Mouse (Mus musculus) brain, embryonic 14.5 days (tissue): ENCODE data around the gene Nicn1. TPM values are rescaled to one million over a fixed set of nuclear protein-coding genes. Genes with fewer than 3 reads are reported as not detected.
"Not testable (repeated sequence)": the region's sequence is repeated elsewhere in the genome, so short reads cannot be mapped to it uniquely, and the experiment has no call there.

ENCODE experiments used
- DNase-seq: peaks from one replicate; pipeline ENCODE4 v3.0.0-alpha.2; 2011; ENCODE audit warnings: low read depth
- CTCF ChIP-seq: fragments of 200-500 bp; IDR thresholded peaks from 2 replicates; pipeline ENCODE4 v1.5.1; 2012; ENCODE audit warnings: inconsistent platforms, mild to moderate bottlenecking, moderate library complexity, borderline replicate concordance; ENCODE audit not compliant: insufficient read depth, insufficient read length; ENCODE audit errors: extremely low read depth
- POLR2A ChIP-seq: fragments of 200-500 bp; IDR thresholded peaks from 2 replicates; pipeline ENCODE4 v1.6.1; 2012; ENCODE audit warnings: mild to moderate bottlenecking, inconsistent platforms, borderline replicate concordance; ENCODE audit not compliant: poor library complexity, insufficient read depth, insufficient read length, severe bottlenecking; ENCODE audit errors: extremely low read depth
- polyA plus RNA-seq: library from polyadenylated mRNA; depleted of rRNA; stranded (reverse); fragments of >200 nt; gene quantifications from 2 replicates; pipeline ENCODE4 v1.2.3, GENCODE M21; 2012

Nicn1 gene
- polyA plus RNA-seq, 1 experiment = 115 TPM

GRCm38 (mm10) chr9:108296453-108297355, 6.5 kb downstream of the Nicn1 start, which contains the start of gene Amt:
Gene Amt, plus strand, starts transcription at chr9:108296853.
- peak; percentile 57 for DNase-seq
- no peak for TF ChIP-seq POLR2A
- no peak for TF ChIP-seq CTCF

- DNase-seq = no peak
- TF ChIP-seq POLR2A = no peak
- TF ChIP-seq CTCF = no peak
Measured at GRCm38 (mm10) chr9:108301853-108302252, 11.6 kb downstream of the Nicn1 start.

DNA sequence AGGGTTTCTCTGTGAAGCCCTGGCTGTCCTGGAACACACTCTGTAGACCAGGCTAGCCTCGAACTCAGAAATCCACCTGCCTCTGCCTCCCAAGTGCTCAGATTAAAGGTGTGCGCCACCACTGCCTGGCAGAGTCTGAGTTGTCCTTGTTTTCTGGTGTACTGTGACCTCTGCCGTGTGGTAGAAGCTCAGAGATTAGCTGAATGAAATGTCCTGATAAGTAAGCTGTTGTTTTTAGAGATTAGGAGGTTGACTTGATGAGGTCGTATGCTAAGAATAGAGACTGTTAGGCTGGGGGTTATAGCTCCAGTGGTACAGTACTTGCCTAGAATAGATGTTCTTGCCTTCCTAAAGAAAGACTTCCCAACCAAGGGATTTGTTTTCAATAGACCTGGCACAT, 14.5 kb downstream of the Nicn1 start:
- no peak for TF ChIP-seq POLR2A
- no peak for TF ChIP-seq CTCF
- DNase-seq = no peak

- DNase-seq = no peak
- TF ChIP-seq POLR2A (no peak), CTCF (no peak)
Measured at GRCm38 (mm10) chr9:108305170-108305569, 14.9 kb downstream of the Nicn1 start.

DNA sequence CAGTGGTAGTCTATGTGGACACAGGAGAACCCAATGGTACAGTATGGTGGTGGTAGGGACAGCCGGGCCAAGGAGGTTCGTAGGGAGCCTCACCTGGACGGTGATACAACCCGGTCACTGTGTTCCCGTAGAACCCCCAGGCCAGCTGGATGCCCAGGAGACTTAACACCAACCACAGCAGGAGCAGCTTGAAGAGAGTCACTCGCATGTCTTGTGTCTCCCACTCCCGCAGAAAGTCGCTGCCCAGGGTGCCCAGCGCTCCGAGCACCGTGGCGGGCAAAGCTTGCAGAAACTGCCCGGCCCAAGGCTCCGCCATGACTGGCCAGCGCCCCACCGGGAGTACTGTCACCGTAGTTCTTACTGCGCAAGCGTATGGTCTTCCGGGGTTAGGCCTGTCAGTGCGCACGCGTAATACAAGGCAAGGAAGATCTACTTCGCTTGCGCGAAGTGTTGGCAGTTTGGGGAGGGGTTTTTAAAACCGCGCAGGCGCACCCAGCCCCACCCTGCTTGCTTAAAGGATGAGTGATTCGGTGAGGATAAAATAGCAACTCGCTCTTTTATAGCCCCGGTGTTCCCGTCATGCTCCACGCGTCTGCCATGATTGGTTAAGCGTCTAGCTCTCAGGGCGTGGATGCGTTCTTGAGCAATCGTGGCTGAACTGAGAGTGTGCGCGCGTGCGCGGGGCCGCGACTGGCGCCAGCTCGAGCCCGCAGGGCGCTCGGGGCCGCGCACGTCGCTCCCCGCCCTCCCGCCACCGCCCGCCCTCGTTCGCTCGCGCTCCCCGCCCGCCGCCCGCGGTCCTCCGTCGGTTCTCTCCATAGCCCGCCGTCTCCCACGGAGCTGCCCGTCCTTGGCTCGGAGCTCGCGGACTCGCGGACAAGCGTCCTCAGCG, 15.6 kb downstream of the Nicn1 start, which contains the start of the genes Rhoa and Tcta:
Gene Rhoa, plus strand, starts transcription at position 501 of the 892 bp plus-strand sequence.
Gene Tcta, minus strand, starts transcription at position 532 of the 892 bp plus-strand sequence.
- no peak for TF ChIP-seq CTCF
- TF ChIP-seq POLR2A = peak; percentile 72; the same call in 1 of the 2 replicates

GRCm38 (mm10) chr9:108306571-108306980, 16.3 kb downstream of the Nicn1 start:
- no peak for TF ChIP-seq CTCF
- TF ChIP-seq POLR2A = no peak
- peak; percentile 82 for DNase-seq

More for the DNA sequence above, 15.6 kb downstream of the Nicn1 start, which contains the start of the genes Rhoa and Tcta:
- DNase-seq = peak; percentile 100

- DNase-seq = no peak
- TF ChIP-seq POLR2A (no peak), CTCF (no peak)
Measured at GRCm38 (mm10) chr9:108307021-108307807, 17.0 kb downstream of the Nicn1 start.

GRCm38 (mm10) chr9:108308141-108308540, 17.9 kb downstream of the Nicn1 start:
- no peak for DNase-seq
- TF ChIP-seq POLR2A (no peak), CTCF (no peak)

- no peak for DNase-seq
- TF ChIP-seq POLR2A (no peak), CTCF (peak; percentile 25; the same call in 1 of the 2 replicates)
Measured at GRCm38 (mm10) chr9:108317572-108317971, 27.3 kb downstream of the Nicn1 start.

DNA sequence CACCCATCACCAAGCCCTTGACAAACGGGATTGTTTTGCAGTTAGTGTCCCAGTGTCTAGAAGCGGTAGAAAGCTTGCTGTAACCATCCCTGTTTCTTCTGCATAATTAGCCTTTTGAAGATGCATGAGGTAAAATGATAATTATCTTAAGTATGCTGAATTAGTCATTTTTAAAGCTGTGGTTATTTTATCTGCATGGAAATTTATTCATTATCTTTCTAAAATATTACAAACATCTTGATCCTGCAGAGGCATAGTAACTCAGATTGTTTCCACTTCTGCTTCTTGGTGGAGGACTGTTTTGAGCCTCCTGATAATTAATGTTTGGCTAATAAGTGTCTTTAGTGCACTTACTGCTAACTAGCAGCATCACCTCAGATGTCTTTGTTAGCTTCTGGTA, 28.2 kb downstream of the Nicn1 start:
- no peak for DNase-seq
- TF ChIP-seq CTCF = no peak
- TF ChIP-seq POLR2A = no peak

- DNase-seq = not testable (repeated sequence)
Measured at GRCm38 (mm10) chr9:108322054-108322453, 31.8 kb downstream of the Nicn1 start.
